Mouse (Mus musculus) layer of hippocampus, adult 8-10 months (tissue): ENCODE results near the gene Lamc1. TPM values are rescaled to one million over a fixed set of nuclear protein-coding genes. Genes with fewer than 3 reads are reported as not detected.

ENCODE experiments used
- DNase-seq, 2 experiments: peaks; one replicate each; pipeline ENCODE4 v3.0.0; 2022; ENCODE audit warnings: low spot score in 2 of 2
- total RNA-seq, 4 experiments: library from RNA; stranded (reverse); gene quantifications; 2 replicates each; pipeline ENCODE4 v1.2.4; 2022

The Lamc1 gene
- total RNA-seq, 4 experiments from 2014 or later = 25.3 to 32.3 (median 28.6) TPM

DNA sequence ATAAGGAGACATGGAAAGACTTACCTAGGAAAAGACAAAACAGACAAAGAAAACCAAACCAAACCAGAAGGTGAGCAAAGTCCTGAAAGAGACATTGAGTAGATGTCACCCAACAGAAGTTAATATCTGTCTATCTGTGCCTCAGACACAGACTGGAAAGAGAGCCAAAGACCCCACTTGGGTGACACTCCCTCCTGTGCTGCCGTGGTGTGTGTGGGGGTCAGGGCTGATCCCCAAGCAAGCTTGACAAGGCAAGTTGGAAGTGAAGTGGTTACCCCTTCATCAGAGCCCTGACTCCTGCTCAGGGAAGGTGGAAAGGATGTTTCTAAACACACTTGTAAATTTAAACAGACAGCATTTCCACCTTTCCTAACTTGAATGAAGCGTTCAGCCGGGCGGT is 140.2 kb downstream of the Lamc1 start:
- no peak for DNase-seq

- DNase-seq = peak; percentile 25 to 57
Observed at GRCm38 (mm10) chr1:153191943-153192329, 140.7 kb downstream of the Lamc1 start.

- DNase-seq = no peak
Observed at GRCm38 (mm10) chr1:153191237-153191942, 141.2 kb downstream of the Lamc1 start.

DNA sequence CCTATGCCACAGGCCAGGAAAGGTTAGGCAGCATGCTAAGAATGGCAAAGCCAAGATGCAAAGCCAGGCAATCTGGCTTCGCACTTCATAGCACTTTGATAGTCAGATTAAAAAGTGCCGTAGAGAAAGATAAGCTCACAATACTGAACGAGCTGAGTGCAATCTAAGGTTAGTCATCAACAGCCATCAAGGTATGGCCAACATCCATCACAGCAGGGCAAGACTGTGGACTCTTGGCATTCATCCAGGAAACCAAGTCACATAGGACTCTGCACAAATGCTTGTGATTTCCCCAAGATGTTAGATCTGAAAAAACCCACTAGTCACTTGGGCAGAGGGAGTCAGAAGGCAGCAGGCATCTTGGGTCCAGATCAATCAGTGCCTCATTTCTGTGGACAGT is 144.5 kb downstream of the Lamc1 start:
- no peak for DNase-seq

GRCm38 (mm10) chr1:153185828-153186803 is 146.5 kb downstream of the Lamc1 start, which contains the start of gene Lamc2:
Gene Lamc2 (minus strand): TSS chr1:153186447.
- no peak for DNase-seq

- DNase-seq = peak; percentile 67 to 80
Observed at GRCm38 (mm10) chr1:153180586-153181289, 151.8 kb downstream of the Lamc1 start.

GRCm38 (mm10) chr1:153180160-153180559 is 152.4 kb downstream of the Lamc1 start:
- no peak for DNase-seq

DNA sequence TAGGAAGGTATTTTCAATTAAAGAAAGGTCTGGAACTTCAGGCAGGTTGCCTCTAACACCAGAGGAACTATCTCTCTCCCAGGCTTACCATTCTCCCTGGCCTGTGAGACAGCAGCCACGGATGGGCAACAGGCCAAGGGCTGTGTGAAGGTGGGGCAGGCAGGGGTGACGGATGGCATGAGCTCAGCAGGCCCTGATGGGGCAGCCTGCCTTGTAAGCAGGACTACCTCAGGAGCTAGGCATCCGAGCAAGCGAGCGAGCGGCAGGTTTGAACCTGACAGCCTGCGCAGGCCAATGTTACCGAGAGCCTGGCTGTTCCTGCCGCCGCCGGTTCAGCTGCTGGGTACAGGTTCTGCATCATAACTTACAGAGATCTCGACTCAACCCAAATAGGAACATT is 157.8 kb downstream of the Lamc1 start:
- DNase-seq = no peak

DNA sequence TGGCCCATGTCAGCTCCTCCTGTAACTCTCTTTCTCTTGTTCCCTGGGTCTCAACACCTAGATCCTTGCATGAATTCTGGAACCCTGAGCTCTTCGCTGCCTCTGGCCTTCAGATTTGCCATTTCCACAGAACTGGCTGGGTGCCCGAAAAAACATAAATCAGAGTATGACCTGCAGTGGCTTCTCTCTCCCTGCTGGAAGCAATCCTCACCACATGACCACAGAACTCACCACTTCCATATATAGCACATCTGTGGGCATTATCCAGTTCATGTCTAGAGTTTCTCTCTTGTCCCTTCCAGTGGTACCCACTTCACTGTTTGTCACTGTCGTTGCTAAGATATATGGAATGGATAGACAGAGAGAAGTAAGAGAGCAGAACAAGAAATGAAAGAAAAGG is 159.3 kb downstream of the Lamc1 start:
- DNase-seq = no peak

- DNase-seq = no peak
Observed at GRCm38 (mm10) chr1:153172291-153172731, 160.3 kb downstream of the Lamc1 start.

DNA sequence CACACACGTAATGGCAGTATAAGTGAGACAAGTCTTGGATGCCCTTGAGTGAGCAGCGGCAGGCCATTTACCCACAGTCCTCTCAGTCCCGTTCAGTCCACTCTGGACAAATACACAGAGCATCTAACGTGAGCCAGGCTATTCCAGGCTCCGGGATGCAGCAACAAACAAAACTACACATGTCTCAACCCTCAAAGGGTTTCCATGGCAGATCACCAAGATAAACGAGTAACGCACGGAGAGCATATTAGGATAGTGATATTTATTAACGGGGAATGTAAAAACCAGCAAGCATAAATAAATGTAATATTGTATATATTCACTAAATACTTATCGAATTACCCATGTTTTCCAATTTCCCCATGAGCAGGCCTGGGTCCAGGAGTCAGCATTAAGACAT is 161.6 kb downstream of the Lamc1 start:
- DNase-seq = no peak

Other genes with a start within 250 kb of the Lamc1 start
- 1 to 10 TPM; 2.3 to 4.6 (median 2.7) TPM for gene Lamc2, start 146.3 kb downstream of the Lamc1 start, total RNA-seq
- 1 to 10 TPM; 2.5 to 6.7 (median 4.3) TPM for gene Shcbp1l, start 92.4 kb upstream of the Lamc1 start, total RNA-seq
- gene Dhx9, start 154.9 kb upstream of the Lamc1 start, total RNA-seq = 100 to 1,000 TPM; 106 to 112 (median 109) TPM
- 1 to 10 TPM; 3.3 to 6.6 (median 5.1) TPM for gene Npl, start 217.3 kb upstream of the Lamc1 start, total RNA-seq